Mouse (Mus musculus) embryonic facial prominence, embryonic 11.5 days (tissue): ENCODE measurements at regions not wholly inside any gene's neighbourhood (a gene's known extent, or its start where the extent isn't known, plus 50 kb on each side); places are given as distances from the start of the nearest gene placed in this dataset.

Source experiments
- ATAC-seq: fragments of 200-750 bp; cut with Nextera tagmentation; replicated peaks from 2 replicates; pipeline ENCODE4 v1.8.0; 2017; ENCODE audit warnings: low read depth; ENCODE audit not compliant: insufficient number of reproducible peaks, low FRiP score, low TSS enrichment
- DNase-seq: peaks from one replicate; pipeline ENCODE4 v3.0.0-alpha.2; 2015; ENCODE audit warnings: low spot score
- H3K27ac ChIP-seq: fragments of 300-500 bp; sonication (generic); replicated peaks from 2 replicates; pipeline ENCODE4 v1.5.1; 2014; ENCODE audit warnings: mild to moderate bottlenecking, low read depth, low read length, control low read depth
- H3K27me3 ChIP-seq: fragments of 300-500 bp; sonication (generic); 2 replicates; pipeline ENCODE4 v1.6.1; 2014; ENCODE audit warnings: mild to moderate bottlenecking, low read length, moderate library complexity, mixed read lengths; ENCODE audit not compliant: control insufficient read depth, insufficient read depth
- H3K36me3 ChIP-seq: fragments of 300-500 bp; sonication (generic); replicated peaks from 2 replicates; pipeline ENCODE4 v1.6.1; 2014; ENCODE audit warnings: low read depth, mild to moderate bottlenecking, low read length, moderate library complexity, mixed read lengths; ENCODE audit not compliant: control insufficient read depth, insufficient read depth
- H3K4me1 ChIP-seq: fragments of 300-500 bp; sonication (generic); 2 replicates; pipeline ENCODE4 v1.6.1; 2014; ENCODE audit warnings: low read length, mixed read lengths; ENCODE audit not compliant: control insufficient read depth, insufficient read depth
- H3K4me2 ChIP-seq: fragments of 300-500 bp; sonication (generic); 2 replicates; pipeline ENCODE4 v1.6.1; 2014; ENCODE audit warnings: low read depth, mild to moderate bottlenecking, control low read depth, low read length, moderate library complexity
- H3K4me3 ChIP-seq: fragments of 300-500 bp; sonication (generic); 2 replicates; pipeline ENCODE4 v1.5.1; 2014; ENCODE audit warnings: low read depth, low read length, control low read depth
- H3K9ac ChIP-seq: fragments of 300-500 bp; sonication (generic); replicated peaks from 2 replicates; pipeline ENCODE4 v1.6.1; 2014; ENCODE audit warnings: mild to moderate bottlenecking, control low read depth, low read length
- H3K9me3 ChIP-seq: fragments of 300-500 bp; sonication (generic); replicated peaks from 2 replicates; pipeline ENCODE4 v1.6.1; 2016; ENCODE audit warnings: mild to moderate bottlenecking, low read length, inconsistent platforms, mixed read lengths; ENCODE audit not compliant: control insufficient read depth
- WGBS: fragments of 180-500 bp; shearing (Covaris S2); extraction: QIAGEN DNeasy Blood & Tissue Kit; methylation state at CpG from one replicate; pipeline ENCODE4 v1.1.7; 2014; 5-methylcytosine and 5-hydroxymethylcytosine counted together

- no peak overlapping the region for H3K4me2 ChIP-seq
- 98% methylated on average over 5 of the region's 5 CpGs for WGBS
- DNase-seq = no peak
- no peak overlapping the region for H3K9ac ChIP-seq
- no peaks in the 10 kb centered on the region for H3K36me3 ChIP-seq
- no peak for ATAC-seq
- H3K4me3 ChIP-seq = no peak overlapping the region
- H3K9me3 ChIP-seq = no peaks in the 10 kb centered on the region
- no peak overlapping the region for H3K27ac ChIP-seq
- no peaks in the 10 kb centered on the region for H3K27me3 ChIP-seq
- H3K4me1 ChIP-seq = no peaks in the 10 kb centered on the region
Measured at GRCm38 (mm10) chr13:16619755-16620154, 608.1 kb downstream of the Inhba start.

- Histone ChIP-seq H3K4me3 (no peak overlapping the region), H3K4me2 (no peak overlapping the region), H3K4me1 (no peaks in the 10 kb centered on the region), H3K9me3 (no peaks in the 10 kb centered on the region), H3K36me3 (no peaks in the 10 kb centered on the region), H3K27ac (no peak overlapping the region), H3K9ac (no peak overlapping the region), H3K27me3 (no peaks in the 10 kb centered on the region)
- ATAC-seq (no peak), DNase-seq (no peak)
- 63% methylated on average over 4 of the region's 4 CpGs for WGBS
Measured at GRCm38 (mm10) chr13:16626584-16626983, 614.9 kb downstream of the Inhba start.

GRCm38 (mm10) chr13:16633445-16634092, 621.9 kb downstream of the Inhba start:
- Histone ChIP-seq H3K36me3 (no peaks in the 10 kb centered on the region), H3K27ac (no peak overlapping the region), H3K9ac (no peak overlapping the region), H3K27me3 (no peaks in the 10 kb centered on the region), H3K4me2 (no peak overlapping the region), H3K4me1 (no peaks in the 10 kb centered on the region), H3K4me3 (no peak overlapping the region), H3K9me3 (no peaks in the 10 kb centered on the region)
- no peak for DNase-seq
- WGBS = 75% methylated on average over 5 of the region's 5 CpGs
- no peak for ATAC-seq

GRCm38 (mm10) chr13:16636251-16636650, 624.6 kb downstream of the Inhba start:
- H3K9me3 ChIP-seq = no peaks in the 10 kb centered on the region
- DNase-seq (no peak), ATAC-seq (no peak)
- H3K27me3 ChIP-seq = no peaks in the 10 kb centered on the region
- no peak overlapping the region for H3K4me3 ChIP-seq
- H3K27ac ChIP-seq = no peak overlapping the region
- no peaks in the 10 kb centered on the region for H3K36me3 ChIP-seq
- WGBS = 78% methylated on average over 2 of the region's 2 CpGs
- H3K4me1 ChIP-seq = no peaks in the 10 kb centered on the region
- no peak overlapping the region for H3K9ac ChIP-seq
- no peak overlapping the region for H3K4me2 ChIP-seq

GRCm38 (mm10) chr13:16641611-16642449, 630.2 kb downstream of the Inhba start:
- H3K4me3 ChIP-seq = no peak overlapping the region
- WGBS = 83% methylated on average over 3 of the region's 3 CpGs
- no peak overlapping the region for H3K9ac ChIP-seq
- H3K4me1 ChIP-seq = no peaks in the 10 kb centered on the region
- no peak overlapping the region for H3K4me2 ChIP-seq
- no peak for ATAC-seq
- no peaks in the 10 kb centered on the region for H3K27me3 ChIP-seq
- no peak for DNase-seq
- no peaks in the 10 kb centered on the region for H3K36me3 ChIP-seq
- no peaks in the 10 kb centered on the region for H3K9me3 ChIP-seq
- H3K27ac ChIP-seq = no peak overlapping the region

DNA sequence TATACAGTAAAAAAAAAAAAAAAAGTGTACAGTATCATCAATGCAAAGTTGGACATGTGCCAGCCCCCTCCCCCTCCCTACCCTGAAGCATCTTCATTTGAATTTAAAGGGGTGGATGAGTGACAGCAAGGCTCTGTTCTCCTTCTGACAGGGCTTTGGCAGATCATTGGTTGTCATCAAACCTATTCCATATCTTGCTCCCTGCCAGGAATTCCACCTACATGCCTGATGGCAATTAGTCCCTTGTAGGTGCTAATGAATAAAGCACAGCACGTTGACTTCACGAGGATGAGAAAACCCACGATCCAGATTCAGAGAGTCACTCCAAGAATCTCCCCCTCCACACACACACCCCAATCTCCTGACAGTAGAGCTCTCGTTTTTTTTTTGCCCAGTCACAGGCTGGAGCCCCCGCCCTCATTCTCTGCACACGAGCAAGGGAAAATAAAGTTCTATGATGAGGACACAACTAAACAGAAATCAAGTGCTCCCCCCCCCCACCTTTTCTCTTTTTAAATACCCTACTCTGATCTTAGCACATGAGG, 630.9 kb downstream of the Inhba start:
- no peak overlapping the region for H3K4me3 ChIP-seq
- ATAC-seq = no peak

GRCm38 (mm10) chr13:16645311-16645710, 633.7 kb downstream of the Inhba start:
- 57% methylated on average over 3 of the region's 3 CpGs for WGBS
- no peak overlapping the region for H3K4me2 ChIP-seq
- no peaks in the 10 kb centered on the region for H3K9me3 ChIP-seq
- no peaks in the 10 kb centered on the region for H3K27me3 ChIP-seq
- H3K36me3 ChIP-seq = no peaks in the 10 kb centered on the region
- no peak overlapping the region for H3K4me3 ChIP-seq
- DNase-seq (no peak), ATAC-seq (no peak)
- no peak overlapping the region for H3K9ac ChIP-seq
- H3K27ac ChIP-seq = no peak overlapping the region
- H3K4me1 ChIP-seq = no peaks in the 10 kb centered on the region

More for the DNA sequence above, 630.9 kb downstream of the Inhba start:
- no peaks in the 10 kb centered on the region for H3K9me3 ChIP-seq
- H3K36me3 ChIP-seq = no peaks in the 10 kb centered on the region
- H3K27me3 ChIP-seq = no peaks in the 10 kb centered on the region
- no peak overlapping the region for H3K9ac ChIP-seq
- no peak for DNase-seq
- no peak overlapping the region for H3K4me2 ChIP-seq
- H3K27ac ChIP-seq = no peak overlapping the region
- 57% methylated on average over 6 of the region's 6 CpGs for WGBS
- H3K4me1 ChIP-seq = no peaks in the 10 kb centered on the region

- ATAC-seq (no peak), DNase-seq (no peak)
- H3K27me3 ChIP-seq = no peaks in the 10 kb centered on the region
- H3K4me3 ChIP-seq = no peak overlapping the region
- no peak overlapping the region for H3K4me2 ChIP-seq
- no peak overlapping the region for H3K9ac ChIP-seq
- H3K4me1 ChIP-seq = no peaks in the 10 kb centered on the region
- H3K36me3 ChIP-seq = no peaks in the 10 kb centered on the region
- H3K27ac ChIP-seq = no peak overlapping the region
- no peaks in the 10 kb centered on the region for H3K9me3 ChIP-seq
Measured at GRCm38 (mm10) chr13:16646056-16646455, 634.4 kb downstream of the Inhba start.
